In the genomic region with DNA sequence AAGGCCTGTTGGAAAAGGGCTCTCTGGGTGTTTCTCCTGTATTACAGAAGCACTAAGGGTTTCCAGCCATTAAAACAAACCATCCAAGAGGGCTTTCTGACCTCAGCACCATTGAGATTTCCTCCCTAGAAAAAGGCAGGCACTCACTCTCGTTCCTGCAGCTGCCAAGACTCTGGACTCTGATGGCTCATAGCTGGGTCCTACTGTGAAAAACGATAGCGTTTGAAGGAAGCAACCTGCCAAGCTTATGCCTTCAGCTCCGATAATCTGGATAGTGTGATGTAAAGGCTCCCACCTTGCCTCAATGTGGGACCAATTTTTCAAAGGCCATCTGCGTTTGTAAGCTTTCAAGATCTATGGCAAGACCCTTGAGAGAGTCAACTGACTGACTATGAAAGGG, we compare ENCODE assay signal across 22 mouse cellular contexts. TPM values are rescaled to one million over a fixed set of nuclear protein-coding genes. Genes with fewer than 3 reads are reported as not detected.
DNase-seq lines count a peak whose midpoint lies in the region; ATAC-seq lines count a peak whose summit lies in the region.
"Had no signal": no experiment of that assay in that cellular context is flagged by ENCODE, and none has a peak within 500 bp of the region (broad histone marks: within the 10 kb centered on the region; RNA-seq: fewer than 3 reads in every experiment).

No protein-coding gene starts in this region.

- peaks cover 6% of the 10 kb centered on the region for H3K4me1 ChIP-seq in heart, embryonic 11.5 days (ENCODE audit: control insufficient read depth, insufficient read depth, low read length)
- peaks cover 64% of the 10 kb centered on the region for H3K4me1 ChIP-seq in limb, embryonic 12.5 days (replicated peaks)
- peaks cover 39% of the 10 kb centered on the region for H3K4me1 ChIP-seq in limb, embryonic 10.5 days
- H3K4me1 ChIP-seq in embryonic facial prominence, embryonic 14.5 days (ENCODE audit: control insufficient read depth, insufficient read depth, low read length): peaks cover 11% of the 10 kb centered on the region; the same call in 1 of the 2 replicates
- peaks cover 45% of the 10 kb centered on the region for H3K4me1 ChIP-seq in limb, embryonic 15.5 days
- H3K4me1 ChIP-seq: forebrain, embryonic 13.5 days; hindbrain, embryonic 13.5 days; liver, embryonic 13.5 days; midbrain, embryonic 12.5 days; neural tube, embryonic 15.5 days had no signal

- intact Hi-C loops in gastrocnemius, postnatal 14 days (cut with DNase I; ENCODE audit: low total_unique reads): no loop called here

- no peaks in the 10 kb centered on the region for H3K27me3 ChIP-seq in heart, embryonic 11.5 days (ENCODE audit: control insufficient read depth, insufficient read depth, low read length)
- H3K27me3 ChIP-seq in limb, embryonic 12.5 days: no peaks in the 10 kb centered on the region
- no peaks in the 10 kb centered on the region for H3K27me3 ChIP-seq in limb, embryonic 10.5 days (ENCODE audit: low read depth, poor library complexity, severe bottlenecking)
- no peaks in the 10 kb centered on the region for H3K27me3 ChIP-seq in embryonic facial prominence, embryonic 14.5 days (replicated peaks; ENCODE audit: control insufficient read depth, insufficient read depth, low read length)
- H3K27me3 ChIP-seq in limb, embryonic 15.5 days: no peaks in the 10 kb centered on the region
- H3K27me3 ChIP-seq: CH12.LX; forebrain, embryonic 13.5 days; heart, embryonic 13.5 days; hindbrain, embryonic 13.5 days; liver, embryonic 13.5 days; midbrain, embryonic 12.5 days; neural tube, embryonic 15.5 days; Patski had no signal

- H3K4me2 ChIP-seq in heart, embryonic 11.5 days: no peak overlapping the region
- no peak overlapping the region for H3K4me2 ChIP-seq in limb, embryonic 12.5 days
- H3K4me2 ChIP-seq in embryonic facial prominence, embryonic 14.5 days (ENCODE audit: low read depth, low read length): no peak overlapping the region
- no peak overlapping the region for H3K4me2 ChIP-seq in limb, embryonic 15.5 days
- H3K4me2 ChIP-seq: forebrain, embryonic 13.5 days; heart, embryonic 13.5 days; hindbrain, embryonic 13.5 days; liver, embryonic 13.5 days; lung, embryonic 14.5 days; midbrain, embryonic 12.5 days; neural tube, embryonic 15.5 days had no signal

- DNase-seq in heart, postnatal 4 days: peak; percentile 26
- DNase-seq in limb, embryonic 10.5 days (ENCODE audit: low spot score): no peak
- no peak for DNase-seq in embryonic facial prominence, embryonic 14.5 days (ENCODE audit: low spot score)
- no peak for DNase-seq in gastrocnemius, postnatal 14 days
- DNase-seq: adrenal gland, postnatal 36 days; cerebellum, adult 9-10 months; kidney, adult 11 months; left cerebral cortex, postnatal 4 days; liver, embryonic 13.5 days had no signal

- no peak overlapping the region for H3K9ac ChIP-seq in heart, embryonic 11.5 days (ENCODE audit: low read depth, low read length)
- no peak overlapping the region for H3K9ac ChIP-seq in limb, embryonic 12.5 days (replicated peaks)
- no peak overlapping the region for H3K9ac ChIP-seq in embryonic facial prominence, embryonic 14.5 days (ENCODE audit: low read depth, low read length)
- no peak overlapping the region for H3K9ac ChIP-seq in limb, embryonic 15.5 days
- H3K9ac ChIP-seq: forebrain, embryonic 13.5 days; heart, embryonic 13.5 days; hindbrain, embryonic 13.5 days; liver, embryonic 13.5 days; lung, embryonic 14.5 days; midbrain, embryonic 12.5 days; neural tube, embryonic 15.5 days had no signal

- 83% methylated on average over 5 of the region's 5 CpGs for WGBS in heart, embryonic 11.5 days (ENCODE audit: insufficient replicate concordance)
- WGBS in limb, embryonic 12.5 days: 83% methylated on average over 5 of the region's 5 CpGs
- 94% methylated on average over 5 of the region's 5 CpGs for WGBS in limb, embryonic 10.5 days
- WGBS in embryonic facial prominence, embryonic 14.5 days: 79% methylated on average over 5 of the region's 5 CpGs
- 40% methylated on average over 5 of the region's 5 CpGs for WGBS in limb, embryonic 15.5 days

- no peak for ATAC-seq in heart, embryonic 11.5 days (replicated peaks; ENCODE audit: insufficient number of reproducible peaks, low FRiP score, low TSS enrichment)
- ATAC-seq in limb, embryonic 12.5 days (ENCODE audit: insufficient number of reproducible peaks, insufficient read depth, low FRiP score, low TSS enrichment, low read depth): no peak
- no peak for ATAC-seq in embryonic facial prominence, embryonic 14.5 days (ENCODE audit: low read depth)
- ATAC-seq in limb, embryonic 15.5 days (ENCODE audit: insufficient number of reproducible peaks, low FRiP score, low TSS enrichment, low read depth): no peak
- ATAC-seq: forebrain, embryonic 13.5 days; Patski had no signal

- H3K9me3 ChIP-seq in heart, embryonic 11.5 days (replicated peaks; ENCODE audit: control insufficient read depth, low read length): no peaks in the 10 kb centered on the region
- H3K9me3 ChIP-seq in limb, embryonic 12.5 days: no peaks in the 10 kb centered on the region
- no peaks in the 10 kb centered on the region for H3K9me3 ChIP-seq in limb, embryonic 10.5 days (replicated peaks)
- no peaks in the 10 kb centered on the region for H3K9me3 ChIP-seq in embryonic facial prominence, embryonic 14.5 days (ENCODE audit: control insufficient read depth, low read length)
- H3K9me3 ChIP-seq in limb, embryonic 15.5 days: no peaks in the 10 kb centered on the region
- H3K9me3 ChIP-seq: G1E; heart, embryonic 13.5 days; hindbrain, embryonic 13.5 days; liver, embryonic 13.5 days; midbrain, embryonic 12.5 days; neural tube, embryonic 15.5 days had no signal

- H3K27ac ChIP-seq in heart, embryonic 11.5 days (ENCODE audit: low read depth, low read length): no peak overlapping the region
- H3K27ac ChIP-seq in limb, embryonic 12.5 days: peak overlapping the region; percentile 68
- no peak overlapping the region for H3K27ac ChIP-seq in limb, embryonic 10.5 days
- H3K27ac ChIP-seq in embryonic facial prominence, embryonic 14.5 days (replicated peaks; ENCODE audit: low read depth, low read length): peak overlapping the region; percentile 39; the same call in 1 of the 2 replicates
- peak overlapping the region; percentile 69 for H3K27ac ChIP-seq in limb, embryonic 15.5 days
- H3K27ac ChIP-seq: forebrain, embryonic 13.5 days; heart, embryonic 13.5 days; hindbrain, embryonic 13.5 days; kidney, postnatal 0 days; liver, embryonic 13.5 days; midbrain, embryonic 12.5 days; neural tube, embryonic 15.5 days had no signal

- H3K4me3 ChIP-seq in heart, embryonic 11.5 days (ENCODE audit: low read depth, low read length): no peak overlapping the region
- H3K4me3 ChIP-seq in limb, embryonic 12.5 days (replicated peaks): no peak overlapping the region
- H3K4me3 ChIP-seq in limb, embryonic 10.5 days: no peak overlapping the region
- no peak overlapping the region for H3K4me3 ChIP-seq in embryonic facial prominence, embryonic 14.5 days (ENCODE audit: low read depth, low read length)
- no peak overlapping the region for H3K4me3 ChIP-seq in limb, embryonic 15.5 days
- H3K4me3 ChIP-seq: forebrain, embryonic 13.5 days; heart, embryonic 13.5 days; hindbrain, embryonic 13.5 days; liver, embryonic 13.5 days; midbrain, embryonic 12.5 days; neural tube, embryonic 15.5 days had no signal

- H3K36me3 ChIP-seq in heart, embryonic 11.5 days (ENCODE audit: control insufficient read depth, insufficient read depth, low read length): no peaks in the 10 kb centered on the region
- no peaks in the 10 kb centered on the region for H3K36me3 ChIP-seq in limb, embryonic 12.5 days
- no peaks in the 10 kb centered on the region for H3K36me3 ChIP-seq in limb, embryonic 10.5 days
- no peaks in the 10 kb centered on the region for H3K36me3 ChIP-seq in embryonic facial prominence, embryonic 14.5 days (ENCODE audit: control insufficient read depth, insufficient read depth, low read length)
- H3K36me3 ChIP-seq in limb, embryonic 15.5 days: no peaks in the 10 kb centered on the region
- H3K36me3 ChIP-seq: heart, embryonic 13.5 days; liver, embryonic 13.5 days; midbrain, embryonic 12.5 days; neural tube, embryonic 15.5 days had no signal

RNA-seq across cellular contexts. Expression of gene Vgll4, which starts 24.3 kb away (rescaled TPM):
- 10 to 100 TPM; 37.4 to 40.4 TPM for total RNA-seq in heart, postnatal 4 days (2021)
- polyA plus RNA-seq in heart, embryonic 11.5 days (2014; fragmentation: Nextera tagmentation; extraction: Ambion mirVana): 49.1 and 51.6 TPM in 2 replicates
- polyA plus RNA-seq in limb, embryonic 12.5 days (2016; fragmentation: Nextera tagmentation; extraction: Ambion mirVana): 146 and 156 TPM in 2 replicates
- polyA plus RNA-seq in limb, embryonic 10.5 days (2016; fragmentation: Nextera tagmentation; extraction: Ambion mirVana): 114 and 129 TPM in 2 replicates
- 76.8 and 80.2 TPM in 2 replicates for polyA plus RNA-seq in embryonic facial prominence, embryonic 14.5 days (2014; fragmentation: Nextera tagmentation; extraction: Ambion mirVana)
- polyA plus RNA-seq in limb, embryonic 15.5 days (2015; fragmentation: Nextera tagmentation; extraction: Ambion mirVana): 121 and 130 TPM in 2 replicates
- 10 to 100 TPM; 15.7 to 20.1 TPM for total RNA-seq in gastrocnemius, postnatal 14 days (2021)

RNA-seq across cellular contexts. Expression of gene Tamm41, which starts 43.6 kb away (rescaled TPM):
- total RNA-seq in heart, postnatal 4 days (2021): 10 to 100 TPM; 23.3 to 25.3 TPM
- polyA plus RNA-seq in heart, embryonic 11.5 days (2014; fragmentation: Nextera tagmentation; extraction: Ambion mirVana): 40.9 and 45.0 TPM in 2 replicates
- 83.3 and 88.9 TPM in 2 replicates for polyA plus RNA-seq in limb, embryonic 12.5 days (2016; fragmentation: Nextera tagmentation; extraction: Ambion mirVana)
- 104 and 106 TPM in 2 replicates for polyA plus RNA-seq in limb, embryonic 10.5 days (2016; fragmentation: Nextera tagmentation; extraction: Ambion mirVana)
- 55.1 and 61.0 TPM in 2 replicates for polyA plus RNA-seq in embryonic facial prominence, embryonic 14.5 days (2014; fragmentation: Nextera tagmentation; extraction: Ambion mirVana)
- polyA plus RNA-seq in limb, embryonic 15.5 days (2015; fragmentation: Nextera tagmentation; extraction: Ambion mirVana): 48.5 and 52.2 TPM in 2 replicates
- 1 to 10 TPM; 8.5 to 8.9 TPM for total RNA-seq in gastrocnemius, postnatal 14 days (2021)

Comparison
In these comparisons a context has a peak if more than half of its experiments do, and no peak if none do; other contexts are left out.
1. H3K27ac ChIP-seq: peak in limb, embryonic 12.5 days (single experiment), embryonic facial prominence, embryonic 14.5 days (single experiment) and limb, embryonic 15.5 days (single experiment); none in heart, embryonic 11.5 days (single experiment) and limb, embryonic 10.5 days (single experiment).